Mouse (Mus musculus) erythroblast, embryonic 14.5 days (primary cell): ENCODE results near the gene 1700086D15Rik.

Experiments
- GATA1 ChIP-seq: IDR thresholded peaks from 2 replicates; pipeline ENCODE4 v1.6.1; 2012; ENCODE audit warnings: low read length, inconsistent platforms, mixed read lengths
- TAL1 ChIP-seq: IDR thresholded peaks from 3 replicates; pipeline ENCODE4 v1.6.1; 2012; ENCODE audit warnings: low read length, inconsistent platforms, mixed read lengths

DNA sequence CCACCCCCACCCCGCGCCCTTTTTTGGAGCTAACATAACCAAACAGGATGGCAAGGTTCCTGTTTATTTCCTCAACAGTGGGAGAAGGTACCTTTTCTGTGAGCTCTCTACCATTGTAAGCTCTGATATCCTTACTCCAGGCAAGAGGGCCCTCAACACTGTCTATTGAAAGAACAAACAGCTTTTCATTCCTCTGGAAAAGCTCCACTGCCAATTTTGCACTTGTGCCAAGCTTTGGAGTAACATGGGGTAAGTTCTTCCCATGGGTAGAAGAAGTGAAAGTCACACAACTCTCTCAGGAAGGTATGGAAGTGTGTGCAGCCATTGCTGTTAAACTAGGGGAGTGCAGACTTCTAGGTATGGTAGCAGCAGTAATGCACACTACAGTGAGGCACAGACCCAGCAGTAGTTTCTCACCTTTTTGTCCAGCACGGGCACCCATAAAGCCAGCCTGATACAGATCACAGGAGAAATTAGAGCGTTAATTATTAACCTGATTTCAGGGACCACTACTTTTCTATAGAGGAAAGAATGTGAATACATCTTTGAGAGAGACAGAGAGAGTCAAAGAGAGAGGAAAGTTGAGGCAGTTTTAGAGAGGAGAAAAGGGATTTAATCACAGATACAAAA lies 10.5 kb upstream of the 1700086D15Rik start:
- no peak for TF ChIP-seq GATA1
- TF ChIP-seq TAL1 = no peak
